Mouse (Mus musculus) brain, embryonic 14.5 days (tissue): ENCODE results near the gene St6galnac6.

Experiments used
- CTCF ChIP-seq: fragments of 200-500 bp; IDR thresholded peaks from 2 replicates; pipeline ENCODE4 v1.5.1; 2012; ENCODE audit warnings: inconsistent platforms, mild to moderate bottlenecking, moderate library complexity, borderline replicate concordance; ENCODE audit not compliant: insufficient read depth, insufficient read length; ENCODE audit errors: extremely low read depth
- POLR2A ChIP-seq: fragments of 200-500 bp; IDR thresholded peaks from 2 replicates; pipeline ENCODE4 v1.6.1; 2012; ENCODE audit warnings: mild to moderate bottlenecking, inconsistent platforms, borderline replicate concordance; ENCODE audit not compliant: poor library complexity, insufficient read depth, insufficient read length, severe bottlenecking; ENCODE audit errors: extremely low read depth

- TF ChIP-seq CTCF (no peak), POLR2A (no peak)
These were observed 26.6 kb downstream of the St6galnac6 start for GRCm38 (mm10) chr2:32625873-32626694.
